Mouse (Mus musculus) kidney, embryonic 15.5 days (tissue): ENCODE measurements around the gene Odf2. TPM values are rescaled to one million over a fixed set of nuclear protein-coding genes. Genes with fewer than 3 reads are reported as not detected.
A peak's percentile ranks its signal among the peaks of the same experiment; 100 is the strongest.

Source experiments
- ATAC-seq: fragments of 200-750 bp; cut with Nextera tagmentation; replicated peaks from 2 replicates; pipeline ENCODE4 v1.8.0; 2017; ENCODE audit warnings: moderate TSS enrichment; ENCODE audit not compliant: low FRiP score
- H3K27ac ChIP-seq: fragments of 300-500 bp; sonication (generic); 2 replicates; pipeline ENCODE4 v1.5.1; 2015; ENCODE audit warnings: mild to moderate bottlenecking, inconsistent platforms
- H3K27me3 ChIP-seq: fragments of 300-500 bp; sonication (generic); 2 replicates; pipeline ENCODE4 v1.6.1; 2015; ENCODE audit warnings: inconsistent platforms
- H3K36me3 ChIP-seq: fragments of 300-500 bp; sonication (generic); 2 replicates; pipeline ENCODE4 v1.6.1; 2015; ENCODE audit warnings: inconsistent platforms
- H3K4me1 ChIP-seq: fragments of 300-500 bp; sonication (generic); 2 replicates; pipeline ENCODE4 v1.6.1; 2015; ENCODE audit warnings: inconsistent platforms
- H3K4me2 ChIP-seq: fragments of 300-500 bp; sonication (generic); 2 replicates; pipeline ENCODE4 v1.6.1; 2015; ENCODE audit warnings: moderate library complexity, mild to moderate bottlenecking, inconsistent platforms
- H3K4me3 ChIP-seq: fragments of 300-500 bp; sonication (generic); replicated peaks from 2 replicates; pipeline ENCODE4 v1.5.1; 2015; ENCODE audit warnings: mild to moderate bottlenecking, inconsistent platforms
- H3K9ac ChIP-seq: fragments of 300-500 bp; sonication (generic); 2 replicates; pipeline ENCODE4 v1.6.1; 2015; ENCODE audit warnings: mild to moderate bottlenecking, inconsistent platforms
- H3K9me3 ChIP-seq: fragments of 300-500 bp; sonication (generic); replicated peaks from 2 replicates; pipeline ENCODE4 v1.6.1; 2016; ENCODE audit warnings: inconsistent platforms
- WGBS: fragments of 180-500 bp; shearing (Covaris S2); methylation state at CpG from one replicate; pipeline ENCODE4 v1.1.7; 2015; ENCODE audit warnings: mixed read lengths; 5-methylcytosine and 5-hydroxymethylcytosine counted together
- polyA plus RNA-seq: library from polyadenylated mRNA; unstranded; fragments of >200 nt; fragmentation: Nextera tagmentation; extraction: Ambion mirVana; gene quantifications from 2 replicates; pipeline ENCODE4 v1.2.1, GENCODE M21; 2015

Gene Odf2
- polyA plus RNA-seq, 1 experiment from 2014 or later: 81.5 TPM

GRCm38 (mm10) chr2:29853736-29854135 is 35.3 kb upstream of the Odf2 start:
- no peak overlapping the region for H3K4me2 ChIP-seq
- ATAC-seq: no peak

GRCm38 (mm10) chr2:29855585-29856210 is 33.3 kb upstream of the Odf2 start:
- ATAC-seq: no peak
- Histone ChIP-seq H3K4me1 (peaks cover 13% of the 10 kb centered on the region; the same call in 1 of the 2 replicates), H3K27me3 (peaks cover 3% of the 10 kb centered on the region; the same call in 1 of the 2 replicates), H3K36me3 (no peaks in the 10 kb centered on the region), H3K9me3 (no peaks in the 10 kb centered on the region), H3K27ac (no peak overlapping the region), H3K9ac (no peak overlapping the region), H3K4me2 (no peak overlapping the region), H3K4me3 (no peak overlapping the region)
- 66% methylated on average over 10 of the region's 10 CpGs for WGBS

More at GRCm38 (mm10) chr2:29853736-29854135, 35.3 kb upstream of the Odf2 start:
- no peaks in the 10 kb centered on the region for H3K36me3 ChIP-seq
- H3K27me3 ChIP-seq: peaks cover 7% of the 10 kb centered on the region
- no peak overlapping the region for H3K4me3 ChIP-seq
- H3K27ac ChIP-seq: no peak overlapping the region
- H3K9ac ChIP-seq: no peak overlapping the region
- H3K4me1 ChIP-seq: peaks cover 13% of the 10 kb centered on the region; the same call in 1 of the 2 replicates
- WGBS: 72% methylated on average over 5 of the region's 5 CpGs
- no peaks in the 10 kb centered on the region for H3K9me3 ChIP-seq

DNA sequence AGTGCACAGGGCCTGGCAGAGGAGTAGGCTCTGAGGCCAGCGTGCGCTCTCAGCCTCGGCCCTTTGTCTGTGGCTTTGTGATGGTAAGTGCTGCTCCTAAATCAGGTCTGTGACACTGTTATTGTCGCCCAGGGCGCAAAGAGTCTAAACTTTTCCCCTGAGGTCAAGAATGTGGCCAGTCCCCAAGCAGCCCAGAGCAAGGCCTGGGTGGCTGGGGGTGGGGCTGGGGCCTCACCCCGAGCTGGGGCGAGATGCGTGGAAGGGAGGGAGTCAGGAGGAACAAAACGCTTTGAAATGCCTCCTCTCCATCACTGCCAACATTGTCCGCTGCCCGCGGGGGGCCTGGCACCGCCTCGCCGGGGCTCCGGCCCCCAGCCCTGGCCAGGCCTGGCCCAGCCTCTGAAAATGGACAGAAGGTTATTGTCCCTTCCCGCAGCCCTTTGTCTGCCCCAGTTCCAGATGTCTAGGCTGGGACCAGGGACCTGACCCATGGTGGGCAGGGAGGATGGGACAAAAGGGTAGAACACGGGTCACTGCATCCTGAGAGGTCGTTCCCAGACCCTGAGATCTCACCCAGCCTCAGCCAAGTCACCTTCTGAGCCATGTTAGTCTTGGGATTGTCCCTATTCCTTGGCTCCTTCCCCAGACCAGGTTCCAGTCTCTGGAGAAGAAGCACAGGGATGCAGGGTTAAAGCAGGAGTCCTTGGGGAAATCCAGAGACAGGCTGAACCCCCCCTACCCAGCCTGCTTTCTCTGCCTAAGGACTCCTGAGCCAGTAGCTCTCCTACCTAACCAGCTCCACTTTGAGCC is 32.4 kb upstream of the Odf2 start:
- Histone ChIP-seq H3K9me3 (no peaks in the 10 kb centered on the region), H3K36me3 (no peaks in the 10 kb centered on the region), H3K4me1 (peaks cover 13% of the 10 kb centered on the region; the same call in 1 of the 2 replicates), H3K4me3 (no peak overlapping the region), H3K9ac (no peak overlapping the region), H3K4me2 (no peak overlapping the region), H3K27ac (no peak overlapping the region), H3K27me3 (peaks cover 3% of the 10 kb centered on the region; the same call in 1 of the 2 replicates)
- no peak for ATAC-seq
- WGBS: 9% methylated on average over 19 of the region's 19 CpGs

GRCm38 (mm10) chr2:29857341-29857740 is 31.7 kb upstream of the Odf2 start:
- peaks cover 3% of the 10 kb centered on the region; the same call in 1 of the 2 replicates for H3K27me3 ChIP-seq
- no peak overlapping the region for H3K4me2 ChIP-seq
- 22% methylated on average over 2 of the region's 2 CpGs for WGBS
- no peak overlapping the region for H3K27ac ChIP-seq
- no peak overlapping the region for H3K9ac ChIP-seq
- H3K4me1 ChIP-seq: peaks cover 13% of the 10 kb centered on the region; the same call in 1 of the 2 replicates
- ATAC-seq: no peak
- no peak overlapping the region for H3K4me3 ChIP-seq
- no peaks in the 10 kb centered on the region for H3K36me3 ChIP-seq
- H3K9me3 ChIP-seq: no peaks in the 10 kb centered on the region

- H3K36me3 ChIP-seq: no peaks in the 10 kb centered on the region
- 63% methylated on average over 5 of the region's 5 CpGs for WGBS
Measured at GRCm38 (mm10) chr2:29857967-29858366, 31.1 kb upstream of the Odf2 start.

GRCm38 (mm10) chr2:29858748-29859473 is 30.1 kb upstream of the Odf2 start:
- Histone ChIP-seq H3K27me3 (peaks cover 3% of the 10 kb centered on the region; the same call in 1 of the 2 replicates), H3K9ac (no peak overlapping the region), H3K4me2 (no peak overlapping the region), H3K4me3 (no peak overlapping the region), H3K27ac (no peak overlapping the region), H3K9me3 (no peaks in the 10 kb centered on the region), H3K36me3 (no peaks in the 10 kb centered on the region), H3K4me1 (peaks cover 13% of the 10 kb centered on the region; the same call in 1 of the 2 replicates)
- ATAC-seq: no peak
- WGBS: 12% methylated on average over 5 of the region's 5 CpGs

More at GRCm38 (mm10) chr2:29857967-29858366, 31.1 kb upstream of the Odf2 start:
- ATAC-seq: no peak
- Histone ChIP-seq H3K27ac (no peak overlapping the region), H3K4me3 (no peak overlapping the region), H3K4me1 (peaks cover 13% of the 10 kb centered on the region; the same call in 1 of the 2 replicates), H3K9me3 (no peaks in the 10 kb centered on the region), H3K9ac (no peak overlapping the region), H3K4me2 (no peak overlapping the region), H3K27me3 (peaks cover 3% of the 10 kb centered on the region; the same call in 1 of the 2 replicates)

- ATAC-seq: no peak
- H3K4me3 ChIP-seq: no peak overlapping the region
- H3K4me2 ChIP-seq: no peak overlapping the region
- no peaks in the 10 kb centered on the region for H3K9me3 ChIP-seq
- H3K9ac ChIP-seq: no peak overlapping the region
- peaks cover 18% of the 10 kb centered on the region for H3K4me1 ChIP-seq
- no peaks in the 10 kb centered on the region for H3K36me3 ChIP-seq
- H3K27ac ChIP-seq: no peak overlapping the region
- 77% methylated on average over 4 of the region's 4 CpGs for WGBS
- no peaks in the 10 kb centered on the region for H3K27me3 ChIP-seq
Measured at GRCm38 (mm10) chr2:29865125-29865524, 23.9 kb upstream of the Odf2 start.

DNA sequence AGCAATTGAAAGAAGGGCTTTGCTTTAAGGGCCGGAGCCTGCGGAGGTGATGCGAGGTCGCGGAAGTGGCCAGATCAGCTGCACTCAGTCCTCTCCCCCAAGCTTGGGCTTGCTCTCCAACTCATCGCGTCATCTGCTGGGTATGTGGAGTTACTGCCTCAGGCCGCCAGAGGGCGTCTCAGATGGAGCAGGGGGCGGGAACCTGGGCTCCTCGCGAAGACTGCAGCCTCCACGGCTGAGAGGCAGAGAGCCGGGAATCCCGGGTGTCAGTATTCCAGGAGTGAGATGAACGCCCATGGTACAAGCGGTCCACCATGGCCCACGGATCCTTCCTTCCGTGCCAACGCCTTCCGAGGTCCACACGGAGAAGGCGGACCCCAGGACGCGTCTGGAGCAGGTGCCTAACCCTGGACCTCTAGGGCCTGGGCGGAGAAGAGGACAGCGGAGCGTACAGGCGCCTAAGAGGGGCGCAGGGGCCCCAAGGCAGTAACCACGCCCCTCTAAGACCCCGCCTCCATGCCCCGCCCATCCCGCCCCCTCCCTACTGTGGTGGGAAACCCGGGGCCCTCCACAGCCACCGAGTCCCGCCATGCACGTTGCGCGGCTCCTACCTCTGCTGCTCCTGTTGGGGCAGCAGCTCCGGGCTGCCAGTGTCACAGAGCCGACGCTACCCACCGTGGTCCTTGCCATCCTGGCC is 19.9 kb upstream of the Odf2 start, which contains the start of gene Cercam:
Cercam (plus strand) TSS at position 216 of the 697 bp plus-strand sequence.
- peak within 1 kb of the TSS; percentile 52 for H3K9ac ChIP-seq
- peak within 1 kb of the TSS; percentile 60 for H3K4me3 ChIP-seq
- ATAC-seq: peak; percentile 93
- H3K36me3 ChIP-seq: no peaks in the 10 kb centered on the region
- peaks cover 25% of the 10 kb centered on the region for H3K4me1 ChIP-seq
- H3K9me3 ChIP-seq: no peaks in the 10 kb centered on the region
- H3K4me2 ChIP-seq: peak within 1 kb of the TSS; percentile 97
- WGBS: under 1% methylated on average over 43 of the region's 44 CpGs
- H3K27ac ChIP-seq: peak within 1 kb of the TSS; percentile 87
- no peaks in the 10 kb centered on the region for H3K27me3 ChIP-seq

DNA sequence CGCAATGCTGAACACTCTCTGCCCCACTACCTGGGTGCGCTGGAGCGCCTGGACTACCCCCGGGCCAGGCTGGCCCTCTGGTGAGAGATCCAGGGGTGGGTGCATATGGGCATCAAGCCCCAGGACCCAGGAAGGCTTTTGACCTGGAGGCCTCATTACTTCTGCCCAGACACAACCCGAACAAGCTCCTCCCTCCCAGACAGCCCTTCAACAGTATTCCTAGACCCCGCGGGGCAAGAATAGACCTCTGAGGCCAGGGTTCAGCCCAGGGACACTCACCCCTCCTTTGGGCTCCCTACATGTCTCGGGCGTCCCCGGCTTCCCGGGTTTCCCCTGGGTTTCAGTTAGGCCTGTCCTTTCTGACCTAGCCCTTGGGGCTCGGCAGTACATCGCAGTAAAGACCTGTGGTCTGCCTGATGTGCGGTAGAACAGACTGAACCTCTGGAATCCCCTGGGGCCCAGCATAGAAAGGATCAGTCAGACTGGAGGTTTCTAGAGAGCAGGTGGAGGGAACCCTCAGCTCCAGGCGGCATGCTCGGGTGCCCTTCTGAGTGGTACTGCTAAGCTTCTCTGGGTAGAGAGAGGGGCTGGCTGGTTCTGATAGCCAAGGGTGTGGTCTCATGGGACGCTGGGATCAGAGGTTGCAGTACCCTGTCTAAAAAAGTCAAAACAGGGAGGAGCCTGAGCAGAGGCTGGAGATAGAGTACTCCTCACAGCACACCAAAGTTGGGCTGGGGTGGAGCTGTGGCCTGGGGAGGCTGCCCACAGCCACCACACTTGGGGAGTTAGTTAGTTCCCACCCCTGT is 19.2 kb upstream of the Odf2 start:
- WGBS: 2% methylated on average over 17 of the region's 17 CpGs

DNA sequence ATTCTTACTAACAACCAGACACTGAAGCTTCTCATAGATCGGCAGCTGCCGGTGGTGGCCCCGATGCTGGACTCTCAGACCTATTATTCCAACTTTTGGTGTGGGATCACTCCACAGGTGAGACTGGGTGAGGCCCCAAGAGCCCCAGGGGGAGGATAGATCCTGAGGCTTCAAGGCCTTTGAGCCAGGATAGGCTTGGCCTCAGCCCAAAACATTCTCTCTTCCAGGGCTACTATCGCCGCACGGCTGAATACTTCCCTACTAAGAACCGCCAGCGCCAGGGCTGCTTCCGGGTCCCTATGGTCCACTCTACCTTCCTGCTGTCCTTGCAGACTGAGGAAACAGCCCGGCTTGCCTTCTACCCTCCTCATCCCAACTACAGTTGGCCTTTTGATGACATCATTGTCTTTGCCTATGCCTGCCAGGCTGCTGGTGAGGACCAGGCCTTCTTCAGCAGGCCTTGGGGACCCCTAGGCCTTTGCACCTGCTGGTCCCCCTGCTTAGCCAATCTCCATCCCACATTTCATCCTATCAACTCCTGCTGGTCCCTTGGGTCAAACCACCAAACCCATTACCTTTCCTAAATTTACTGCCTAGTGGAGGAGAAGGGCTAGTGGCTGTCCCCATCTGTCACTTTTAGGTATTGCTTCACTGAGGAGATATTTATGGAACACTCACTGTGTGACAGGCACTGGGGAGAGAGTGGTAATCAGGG is 16.3 kb upstream of the Odf2 start:
- ATAC-seq: no peak
- no peaks in the 10 kb centered on the region for H3K27me3 ChIP-seq
- H3K9ac ChIP-seq: no peak overlapping the region
- H3K4me1 ChIP-seq: peaks cover 25% of the 10 kb centered on the region
- no peak overlapping the region for H3K4me2 ChIP-seq
- H3K4me3 ChIP-seq: no peak overlapping the region
- 93% methylated on average over 10 of the region's 10 CpGs for WGBS
- H3K36me3 ChIP-seq: no peaks in the 10 kb centered on the region; the same call in 1 of the 2 replicates
- no peak overlapping the region for H3K27ac ChIP-seq
- no peaks in the 10 kb centered on the region for H3K9me3 ChIP-seq

More for the DNA sequence above, 19.2 kb upstream of the Odf2 start:
- Histone ChIP-seq H3K4me3 (peak overlapping the region; percentile 60), H3K9ac (peak overlapping the region; percentile 52), H3K4me1 (peaks cover 25% of the 10 kb centered on the region), H3K27ac (peak overlapping the region; percentile 87; the same call in 1 of the 2 replicates), H3K27me3 (no peaks in the 10 kb centered on the region), H3K9me3 (no peaks in the 10 kb centered on the region), H3K36me3 (no peaks in the 10 kb centered on the region), H3K4me2 (peak overlapping the region; percentile 97)
- peak; percentile 72 for ATAC-seq
